Mouse (Mus musculus): ENCODE measurements at regions not wholly inside any gene's neighbourhood (a gene's known extent, or its start where the extent isn't known, plus 50 kb on each side); places are given as distances from the start of the nearest gene placed in this dataset.

DNA sequence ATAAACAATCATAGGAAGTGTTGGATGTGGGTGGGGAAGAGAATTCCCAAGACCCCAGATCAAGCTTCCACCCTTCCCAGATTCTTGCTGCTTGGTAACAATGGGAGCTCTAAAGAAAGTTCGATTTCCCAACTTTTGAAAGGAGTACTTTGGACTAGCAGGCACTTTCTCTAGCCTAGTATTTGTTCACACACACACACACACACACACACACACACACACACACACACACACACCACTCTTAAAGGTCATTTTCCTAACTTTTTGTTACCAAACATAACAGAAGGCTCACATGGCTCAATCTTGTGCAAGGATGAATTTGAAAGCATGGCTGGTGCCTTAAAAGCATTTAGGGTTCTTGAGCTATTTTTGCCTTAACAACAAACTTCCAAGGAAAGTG is 71.6 kb upstream of the Pgrmc2 start:
- no peak for DNase-seq (ENCODE audit: low read depth, low spot score)

DNA sequence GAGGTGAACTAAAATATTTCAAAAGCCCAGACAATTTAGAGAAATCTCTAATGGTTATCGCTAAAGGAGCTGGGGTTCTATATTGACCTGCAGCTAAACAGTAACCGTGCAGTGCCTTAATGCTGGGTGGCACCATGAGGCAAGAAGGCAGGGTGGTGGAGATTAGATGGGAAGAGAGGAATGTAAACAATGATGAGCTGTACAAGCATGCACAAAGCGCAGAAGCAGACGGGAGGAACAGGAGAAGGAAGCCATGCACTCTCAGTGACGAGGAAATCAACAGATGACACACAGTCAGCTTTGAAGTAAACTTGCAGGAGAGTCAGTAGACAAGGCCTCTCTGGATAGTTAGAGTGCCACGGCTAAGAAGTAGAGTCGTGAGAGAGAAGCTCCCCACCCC is 69.1 kb upstream of the Pgrmc2 start:
- DNase-seq (ENCODE audit: low read depth, low spot score), result no peak

DNA sequence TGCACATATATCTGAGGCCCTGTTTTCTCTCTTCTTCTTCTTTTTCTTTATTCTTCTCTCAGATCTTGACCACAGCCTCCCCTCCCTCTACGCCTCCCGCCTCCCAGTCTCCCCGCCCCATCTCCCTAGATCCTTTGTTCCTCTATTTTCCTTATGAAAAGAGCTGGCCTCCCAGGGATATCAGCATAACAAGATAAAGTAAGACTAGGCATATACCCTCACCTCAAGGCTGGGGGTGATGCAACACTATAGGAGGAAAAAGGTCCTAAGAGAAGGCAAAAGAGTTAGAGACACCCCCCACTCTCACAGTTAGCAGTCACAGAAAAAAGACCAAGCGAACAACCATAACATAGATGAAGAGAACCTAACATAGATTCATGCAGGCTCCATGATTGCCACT is 57.5 kb upstream of the Pgrmc2 start:
- no peak for DNase-seq (ENCODE audit: low read depth, low spot score)

DNA sequence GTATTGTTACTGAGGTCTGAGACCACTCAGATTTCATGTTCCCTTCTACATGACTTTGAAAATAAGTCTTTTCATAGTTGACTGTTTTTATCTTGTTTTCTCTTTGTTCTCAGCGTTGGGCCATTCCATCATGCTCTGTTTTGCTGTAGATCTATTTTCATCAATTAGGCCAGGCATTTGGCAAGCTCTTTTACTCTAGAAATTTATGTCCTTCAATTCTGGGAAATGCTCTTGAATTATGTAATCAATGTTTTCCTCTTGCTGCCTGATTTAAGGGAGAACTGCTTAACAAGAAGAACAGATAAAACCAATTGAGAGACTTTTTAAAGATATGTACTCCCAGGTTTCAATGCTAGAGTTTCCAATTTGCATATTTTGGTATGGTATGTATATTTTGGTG is 55.1 kb upstream of the Pgrmc2 start:
- no peak for DNase-seq (ENCODE audit: low read depth, low spot score)

DNA sequence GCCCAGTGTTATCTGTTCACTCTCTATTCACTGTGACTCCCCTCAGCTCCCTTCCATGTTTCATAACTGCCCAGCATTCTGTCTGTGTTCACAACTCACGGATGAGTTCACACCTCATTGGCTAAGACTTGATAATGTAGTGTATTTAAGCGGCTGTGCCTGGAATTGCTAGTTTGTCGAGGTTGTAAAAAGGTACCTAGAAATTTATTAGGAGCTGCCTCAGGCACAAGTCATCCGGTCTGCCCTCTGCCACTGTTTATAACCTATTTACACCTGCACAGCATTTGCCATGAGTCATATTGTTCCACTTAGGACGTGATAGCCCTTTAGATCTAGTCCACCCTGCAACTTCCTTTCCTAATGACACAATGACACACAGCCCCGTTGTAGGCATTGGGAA is 50.0 kb upstream of the Pgrmc2 start:
- DNase-seq (ENCODE audit: low read depth, low spot score), result peak; percentile 29

Measured in forelimb bud, embryonic 11.5 days (tissue).